Comparison of ENCODE assay signal across 32 mouse cellular contexts in genomic region chr13:5607462-5607861, GRCm38 (mm10).
"Had no signal": no experiment of that assay in that cellular context is flagged by ENCODE, and none has a peak within 500 bp of the region (broad histone marks: within the 10 kb centered on the region; RNA-seq: fewer than 3 reads in every experiment).

No protein-coding gene starts in this region.

- H3K4me3 ChIP-seq: limb, embryonic 10.5 days; limb, embryonic 12.5 days; limb, embryonic 13.5 days; limb, embryonic 15.5 days; liver, embryonic 12.5 days; liver, embryonic 13.5 days; liver, embryonic 15.5 days; lung, embryonic 15.5 days; megakaryocyte, embryonic 14.5 days; midbrain, embryonic 10.5 days; midbrain, embryonic 12.5 days; midbrain, embryonic 13.5 days; midbrain, embryonic 15.5 days; myocyte; neural tube, embryonic 12.5 days had no signal

- H3K27ac ChIP-seq: limb, embryonic 10.5 days; limb, embryonic 12.5 days; limb, embryonic 13.5 days; limb, embryonic 15.5 days; liver, embryonic 12.5 days; liver, embryonic 13.5 days; liver, embryonic 14.5 days; liver, embryonic 15.5 days; lung, embryonic 15.5 days; macrophage; midbrain, embryonic 10.5 days; midbrain, embryonic 12.5 days; midbrain, embryonic 13.5 days; midbrain, embryonic 15.5 days; neural tube, embryonic 12.5 days had no signal

- H3K36me3 ChIP-seq: limb, embryonic 10.5 days; limb, embryonic 12.5 days; limb, embryonic 13.5 days; limb, embryonic 15.5 days; liver, embryonic 12.5 days; liver, embryonic 13.5 days; liver, embryonic 15.5 days; lung, embryonic 15.5 days; midbrain, embryonic 10.5 days; midbrain, embryonic 12.5 days; midbrain, embryonic 13.5 days; midbrain, embryonic 15.5 days; neural tube, embryonic 12.5 days had no signal

- H3K4me1 ChIP-seq: limb, embryonic 10.5 days; limb, embryonic 12.5 days; limb, embryonic 15.5 days; liver, embryonic 12.5 days; liver, embryonic 13.5 days; liver, embryonic 15.5 days; lung, embryonic 15.5 days; midbrain, embryonic 10.5 days; midbrain, embryonic 12.5 days; midbrain, embryonic 13.5 days; midbrain, embryonic 15.5 days; neural tube, embryonic 12.5 days had no signal

- H3K27me3 ChIP-seq: limb, embryonic 12.5 days; limb, embryonic 13.5 days; limb, embryonic 15.5 days; liver, embryonic 12.5 days; liver, embryonic 13.5 days; liver, embryonic 15.5 days; lung, embryonic 15.5 days; megakaryocyte, embryonic 14.5 days; midbrain, embryonic 12.5 days; midbrain, embryonic 13.5 days; midbrain, embryonic 15.5 days; neural tube, embryonic 12.5 days had no signal

- ATAC-seq: liver, embryonic 12.5 days; liver, postnatal 0 days; lung, postnatal 0 days; midbrain, embryonic 13.5 days; midbrain, embryonic 15.5 days; midbrain, embryonic 16.5 days had no signal

- H3K9me3 ChIP-seq: limb, embryonic 10.5 days; limb, embryonic 12.5 days; limb, embryonic 13.5 days; limb, embryonic 15.5 days; liver, embryonic 12.5 days; liver, embryonic 13.5 days; liver, embryonic 15.5 days; lung, embryonic 15.5 days; megakaryocyte, embryonic 14.5 days; midbrain, embryonic 10.5 days; midbrain, embryonic 12.5 days; midbrain, embryonic 13.5 days; midbrain, embryonic 15.5 days; neural tube, embryonic 12.5 days had no signal

- DNase-seq: left cerebral cortex, postnatal 4 days; liver; liver, embryonic 13.5 days; liver, postnatal 0 days; lung, adult 18-20 months; lung, adult 2 months; lung, embryonic 14.5 days; lung, postnatal 10 days; lung, postnatal 14 days; lung, postnatal 36 days; lung, postnatal 4 days; midbrain, embryonic 14.5 days had no signal

- H3K4me2 ChIP-seq: limb, embryonic 12.5 days; limb, embryonic 13.5 days; limb, embryonic 15.5 days; liver, embryonic 11.5 days; liver, embryonic 12.5 days; liver, embryonic 13.5 days; liver, embryonic 15.5 days; lung, embryonic 14.5 days; lung, embryonic 15.5 days; midbrain, embryonic 11.5 days; midbrain, embryonic 12.5 days; midbrain, embryonic 13.5 days; midbrain, embryonic 15.5 days; neural tube, embryonic 12.5 days had no signal

- H3K9ac ChIP-seq: limb, embryonic 12.5 days; limb, embryonic 13.5 days; limb, embryonic 15.5 days; liver, embryonic 12.5 days; liver, embryonic 13.5 days; liver, embryonic 14.5 days; liver, embryonic 15.5 days; liver, postnatal 0 days; lung, embryonic 14.5 days; lung, embryonic 15.5 days; midbrain, embryonic 12.5 days; midbrain, embryonic 13.5 days; midbrain, embryonic 15.5 days; neural tube, embryonic 12.5 days had no signal
